ENCODE assay signal across 8 mouse cellular contexts in the genomic region with DNA sequence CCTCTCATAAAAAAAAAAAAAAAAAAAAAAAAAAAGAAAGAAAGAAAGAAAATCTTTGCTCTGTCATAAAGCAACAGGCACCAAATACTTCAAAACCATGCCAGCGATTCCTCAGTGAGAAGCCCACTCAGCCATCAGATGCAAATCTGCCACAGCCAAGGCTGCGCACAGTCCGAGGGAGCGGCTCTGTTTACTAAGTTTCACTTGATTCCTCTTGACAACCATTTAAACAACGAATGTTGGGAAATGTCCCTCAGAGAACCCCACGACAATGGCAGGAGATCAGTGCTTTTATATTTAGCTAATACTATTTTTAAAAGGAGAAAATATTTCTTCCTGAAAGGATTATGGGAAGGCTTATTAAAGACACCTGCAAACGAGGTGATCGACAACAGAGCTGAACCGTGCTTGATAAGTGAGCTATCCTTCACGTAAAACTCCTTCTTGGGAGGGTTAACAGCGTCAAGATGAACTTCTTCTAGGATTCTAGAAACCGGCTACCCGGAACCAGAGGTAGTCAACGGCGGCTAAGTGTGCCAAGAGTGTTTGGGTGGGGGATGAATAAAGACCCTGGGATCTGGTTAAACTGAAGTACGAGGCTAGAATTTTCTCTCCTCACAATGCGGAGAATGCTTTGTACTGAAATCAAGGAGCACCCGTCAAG.
A peak's percentile ranks its signal among the peaks of the same experiment; 100 is the strongest.
DNase-seq lines count a peak whose midpoint lies in the region; ATAC-seq and TF ChIP-seq lines count a peak whose summit lies in the region.

No protein-coding gene starts in this region.

- TF ChIP-seq POLR2A in liver, adult 2 months (IDR thresholded peaks at IDR 0.05; ENCODE audit: extremely low read depth, insufficient read depth, low read length) = no peak

- H3K4me1 ChIP-seq in liver, adult 2 months (ENCODE audit: control insufficient read depth, insufficient read depth, low read length) = 0 out of 2 replicates have a peak, but pooled peaks cover 2% of the 10 kb centered on the region
- peaks cover 20% of the 10 kb centered on the region for H3K4me1 ChIP-seq in forebrain, embryonic 15.5 days
- peaks cover 19% of the 10 kb centered on the region for H3K4me1 ChIP-seq in liver, embryonic 12.5 days
- 0 out of 2 replicates have a peak, but pooled peaks cover 4% of the 10 kb centered on the region for H3K4me1 ChIP-seq in neural tube, embryonic 14.5 days (ENCODE audit: control insufficient read depth, insufficient read depth, low read length)

- H3K9me3 ChIP-seq in forebrain, embryonic 15.5 days = no peaks in the 10 kb centered on the region
- H3K9me3 ChIP-seq in liver, embryonic 12.5 days (replicated peaks) = no peaks in the 10 kb centered on the region
- H3K9me3 ChIP-seq in neural tube, embryonic 14.5 days (ENCODE audit: control insufficient read depth, low read length) = no peaks in the 10 kb centered on the region

- no peaks in the 10 kb centered on the region for H3K27me3 ChIP-seq in liver, adult 2 months (ENCODE audit: control insufficient read depth, insufficient read depth, low read length)
- peaks cover 3% of the 10 kb centered on the region; the same call in 1 of the 2 replicates for H3K27me3 ChIP-seq in forebrain, embryonic 15.5 days
- H3K27me3 ChIP-seq in liver, embryonic 12.5 days (replicated peaks) = no peaks in the 10 kb centered on the region
- no peaks in the 10 kb centered on the region for H3K27me3 ChIP-seq in neural tube, embryonic 14.5 days (ENCODE audit: control insufficient read depth, insufficient read depth, low read length)

- DNase-seq in liver, adult 2 months (ENCODE audit: extremely low read depth, low read depth, low spot score) = no peak
- DNase-seq in liver = no peak
- no peak for DNase-seq in frontal cortex, postnatal 10 days (ENCODE audit: low spot score in 2 of 2)
- no peak for DNase-seq in right cerebral cortex, postnatal 36 days (ENCODE audit: low spot score in 2 of 2)
- no peak for DNase-seq in urinary bladder, postnatal 14 days (ENCODE audit: low spot score)

- no peak overlapping the region for H3K9ac ChIP-seq in liver, adult 2 months (ENCODE audit: low read depth, low read length)
- peak overlapping the region; percentile 12; the same call in 1 of the 2 replicates for H3K9ac ChIP-seq in forebrain, embryonic 15.5 days (replicated peaks)
- H3K9ac ChIP-seq in liver, embryonic 12.5 days = peak overlapping the region; percentile 51
- no peak overlapping the region for H3K9ac ChIP-seq in neural tube, embryonic 14.5 days (replicated peaks; ENCODE audit: low read depth, low read length)

- no peaks in the 10 kb centered on the region for H3K79me2 ChIP-seq in liver, adult 2 months (ENCODE audit: control insufficient read depth, insufficient read depth, low read length)

- no peak for TF ChIP-seq CTCF in liver, adult 2 months (IDR thresholded peaks at IDR 0.05; ENCODE audit: low read depth, low read length)

- peak overlapping the region; percentile 39; the same call in 1 of the 2 replicates for H3K27ac ChIP-seq in liver, adult 2 months (replicated peaks; ENCODE audit: insufficient read depth, low read depth, low read length)
- no peak overlapping the region for H3K27ac ChIP-seq in forebrain, embryonic 15.5 days (replicated peaks)
- H3K27ac ChIP-seq in liver, embryonic 12.5 days = peak overlapping the region; percentile 71
- no peak overlapping the region for H3K27ac ChIP-seq in neural tube, embryonic 14.5 days (ENCODE audit: low read depth, low read length)

- peak; percentile 49; the same call in 1 of the 2 replicates for ATAC-seq in forebrain, embryonic 15.5 days (replicated peaks)
- ATAC-seq in liver, embryonic 12.5 days = peak; percentile 41; the same call in 1 of the 2 replicates
- ATAC-seq in neural tube, embryonic 14.5 days (ENCODE audit: low read depth) = no peak

- no peak overlapping the region for H3K4me3 ChIP-seq in liver, adult 2 months (ENCODE audit: insufficient read depth, low read depth, low read length)
- H3K4me3 ChIP-seq in forebrain, embryonic 15.5 days = peak overlapping the region; percentile 29
- peak overlapping the region; percentile 45 for H3K4me3 ChIP-seq in liver, embryonic 12.5 days
- H3K4me3 ChIP-seq in neural tube, embryonic 14.5 days (ENCODE audit: low read depth, low read length) = no peak overlapping the region

- H3K36me3 ChIP-seq in liver, adult 2 months (ENCODE audit: control insufficient read depth, insufficient read depth, low read length) = no peaks in the 10 kb centered on the region
- H3K36me3 ChIP-seq in forebrain, embryonic 15.5 days = no peaks in the 10 kb centered on the region
- no peaks in the 10 kb centered on the region for H3K36me3 ChIP-seq in liver, embryonic 12.5 days
- no peaks in the 10 kb centered on the region for H3K36me3 ChIP-seq in neural tube, embryonic 14.5 days (ENCODE audit: control insufficient read depth, insufficient read depth, low read length)

- 24% methylated on average over 18 of the region's 18 CpGs for WGBS in liver, adult 2 months
- 10% methylated on average over 18 of the region's 18 CpGs for WGBS in forebrain, embryonic 15.5 days
- 22% methylated on average over 18 of the region's 18 CpGs for WGBS in liver, embryonic 12.5 days (ENCODE audit: insufficient replicate concordance)
- 53% methylated on average over 18 of the region's 18 CpGs for WGBS in neural tube, embryonic 14.5 days

- peak overlapping the region; percentile 50 for H3K4me2 ChIP-seq in forebrain, embryonic 15.5 days (replicated peaks)
- H3K4me2 ChIP-seq in liver, embryonic 12.5 days = peak overlapping the region; percentile 74
- peak overlapping the region; percentile 25; the same call in 1 of the 2 replicates for H3K4me2 ChIP-seq in neural tube, embryonic 14.5 days (ENCODE audit: low read depth, low read length)

Comparison
In these comparisons a context has a peak if more than half of its experiments do, and no peak if none do; other contexts are left out.
1. H3K4me3 ChIP-seq: peak in forebrain, embryonic 15.5 days (single experiment) and liver, embryonic 12.5 days (single experiment); none in liver, adult 2 months (single experiment) and neural tube, embryonic 14.5 days (single experiment).
2. H3K9ac ChIP-seq: peak in forebrain, embryonic 15.5 days (single experiment) and liver, embryonic 12.5 days (single experiment); none in liver, adult 2 months (single experiment) and neural tube, embryonic 14.5 days (single experiment).
3. H3K27ac ChIP-seq: peak in liver, adult 2 months (single experiment) and liver, embryonic 12.5 days (single experiment); none in forebrain, embryonic 15.5 days (single experiment) and neural tube, embryonic 14.5 days (single experiment).
4. Peak in every context shown above with its lines, with median percentiles within 50 percentile points of each other: H3K4me2 ChIP-seq.